Mouse (Mus musculus): ENCODE measurements at regions not wholly inside any gene's neighbourhood (a gene's known extent, or its start where the extent isn't known, plus 50 kb on each side); places are given as distances from the start of the nearest gene placed in this dataset.

GRCm38 (mm10) chr5:50126594-50126993, 67.8 kb upstream of the Adgra3 start:
- TF ChIP-seq CTCF (IDR thresholded peaks at IDR 0.05; ENCODE audit: low read depth, low read length) (no peak), POLR2A (IDR thresholded peaks at IDR 0.05; ENCODE audit: extremely low read depth, insufficient read depth, low read length) (no peak)

Measured in liver, adult 2 months (tissue).